Mouse (Mus musculus) limb, embryonic 14.5 days (tissue): ENCODE results near the gene Rbms1. TPM values are rescaled to one million over a fixed set of nuclear protein-coding genes. Genes with fewer than 3 reads are reported as not detected.

ENCODE experiments used
- ATAC-seq: fragments of 200-750 bp; cut with Nextera tagmentation; 2 replicates; pipeline ENCODE4 v1.8.0; 2017; ENCODE audit warnings: low read depth, moderate number of reproducible peaks, moderate TSS enrichment; ENCODE audit not compliant: low FRiP score
- DNase-seq: peaks from one replicate; pipeline ENCODE4 v3.0.0-alpha.2; 2015; ENCODE audit warnings: low spot score
- H3K27ac ChIP-seq: fragments of 300-500 bp; sonication (generic); replicated peaks from 2 replicates; pipeline ENCODE4 v1.5.1; 2014; ENCODE audit warnings: low read depth, mild to moderate bottlenecking, low read length, moderate library complexity, mixed read lengths
- H3K27me3 ChIP-seq: fragments of 300-500 bp; sonication (generic); 2 replicates; pipeline ENCODE4 v1.6.1; 2014; ENCODE audit warnings: low read length, mixed read lengths; ENCODE audit not compliant: control insufficient read depth, insufficient read depth
- H3K36me3 ChIP-seq: fragments of 300-500 bp; sonication (generic); 2 replicates; pipeline ENCODE4 v1.6.1; 2014; ENCODE audit warnings: mild to moderate bottlenecking, low read length, moderate library complexity, mixed read lengths; ENCODE audit not compliant: control insufficient read depth, insufficient read depth
- H3K4me1 ChIP-seq: fragments of 300-500 bp; sonication (generic); 2 replicates; pipeline ENCODE4 v1.6.1; 2014; ENCODE audit warnings: antibody characterized with exemption, low read length, mixed read lengths; ENCODE audit not compliant: control insufficient read depth, insufficient read depth
- H3K4me2 ChIP-seq: fragments of 300-500 bp; sonication (generic); replicated peaks from 2 replicates; pipeline ENCODE4 v1.6.1; 2014; ENCODE audit warnings: low read depth, mild to moderate bottlenecking, low read length, moderate library complexity; ENCODE audit not compliant: severe bottlenecking
- H3K4me3 ChIP-seq: fragments of 300-500 bp; sonication (generic); replicated peaks from 2 replicates; pipeline ENCODE4 v1.5.1; 2014; ENCODE audit warnings: low read length
- H3K9ac ChIP-seq: fragments of 300-500 bp; sonication (generic); 2 replicates; pipeline ENCODE4 v1.6.1; 2014; ENCODE audit warnings: mild to moderate bottlenecking, low read depth, low read length, moderate library complexity; ENCODE audit not compliant: severe bottlenecking
- H3K9me3 ChIP-seq: fragments of 300-500 bp; sonication (generic); 2 replicates; pipeline ENCODE4 v1.6.1; 2016; ENCODE audit warnings: low read length; ENCODE audit not compliant: control insufficient read depth
- POLR2A ChIP-seq: fragments of 200-500 bp; IDR thresholded peaks from 2 replicates; pipeline ENCODE4 v1.8.0; 2012; ENCODE audit warnings: inconsistent platforms, mild to moderate bottlenecking, moderate library complexity, borderline replicate concordance; ENCODE audit not compliant: insufficient read depth, insufficient read length; ENCODE audit errors: extremely low read depth
- WGBS: fragments of 180-500 bp; shearing (Covaris S2); extraction: QIAGEN DNeasy Blood & Tissue Kit; methylation state at CpG from one replicate; pipeline ENCODE4 v1.1.7; 2014; 5-methylcytosine and 5-hydroxymethylcytosine counted together
- polyA plus RNA-seq, 2 experiments: library from polyadenylated mRNA; depleted of rRNA in 1 of 2; stranded (reverse) in 1 of 2; unstranded in 1 of 2; fragments of >200 nt; fragmentation: Nextera tagmentation in 1 of 2; extraction: Ambion mirVana in 1 of 2; gene quantifications; 2 replicates each; pipeline versions ENCODE4 v1.2.1 to v1.2.3; 2012 to 2014

Rbms1 gene
- polyA plus RNA-seq, 2 experiments = 84.9 to 118 TPM

DNA sequence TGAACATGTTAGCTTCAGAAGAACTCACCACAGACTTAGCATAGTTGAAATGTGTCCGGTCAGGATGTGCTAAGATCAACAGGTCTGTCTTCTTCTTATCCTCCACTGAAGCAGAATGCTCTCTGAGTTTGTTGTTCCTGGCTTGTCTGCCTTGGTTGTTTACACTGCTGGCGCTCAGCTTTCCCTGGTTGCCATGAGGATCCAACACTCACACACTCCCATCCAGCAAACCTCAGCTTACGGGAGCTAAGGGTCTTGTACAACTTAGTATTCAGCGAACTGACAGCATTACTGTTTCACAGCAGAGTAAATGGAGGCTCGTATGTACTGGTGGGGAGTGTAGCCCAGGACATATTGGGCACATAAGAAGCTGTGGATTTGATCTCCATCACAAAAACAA is 37.9 kb downstream of the Rbms1 start:
- no peak for TF ChIP-seq POLR2A
- Histone ChIP-seq H3K4me1 (peaks cover 21% of the 10 kb centered on the region), H3K4me3 (no peak overlapping the region), H3K9ac (no peak overlapping the region), H3K36me3 (peaks cover 4% of the 10 kb centered on the region; the same call in 1 of the 2 replicates), H3K27ac (no peak overlapping the region), H3K4me2 (no peak overlapping the region), H3K27me3 (no peaks in the 10 kb centered on the region), H3K9me3 (no peaks in the 10 kb centered on the region)
- peak; percentile 25 for DNase-seq
- 69% methylated on average over 5 of the region's 5 CpGs for WGBS
- ATAC-seq = no peak

DNA sequence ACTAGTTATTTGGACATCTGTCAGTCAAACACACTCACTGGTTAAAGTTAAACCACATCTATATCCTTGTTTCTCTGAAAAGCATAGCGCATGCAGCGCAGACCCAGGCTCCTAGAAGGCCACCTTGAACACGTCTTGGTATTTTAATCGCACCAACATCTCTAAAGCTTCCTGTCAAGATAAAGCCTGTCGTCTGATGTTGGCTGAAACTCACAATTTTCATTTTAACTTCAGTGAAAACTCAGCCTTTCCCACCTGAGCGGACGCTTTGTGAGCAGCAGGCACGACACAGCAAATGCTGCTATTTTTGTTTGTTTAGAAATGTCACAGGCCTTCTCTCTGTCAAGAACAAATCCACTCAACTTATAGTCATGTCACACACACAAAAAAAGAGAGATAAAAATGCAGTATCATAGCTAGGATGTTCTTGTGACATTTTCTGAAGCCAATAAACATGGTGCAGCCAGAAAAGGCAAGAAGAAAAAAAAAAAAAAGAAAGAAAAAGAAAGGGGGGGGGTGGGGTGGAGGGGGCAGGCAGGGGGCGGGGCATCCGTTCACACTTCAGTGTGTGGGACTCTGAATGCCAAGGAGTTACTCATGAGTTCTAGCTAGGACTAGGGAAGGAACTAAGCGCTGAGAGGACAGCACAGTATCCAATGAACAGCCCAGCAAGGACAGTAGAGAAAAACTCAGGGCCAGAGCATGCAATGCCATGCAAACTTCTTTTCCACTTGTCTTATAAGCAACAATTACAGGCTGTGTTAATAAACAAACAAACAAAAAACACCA is 39.0 kb downstream of the Rbms1 start:
- no peak overlapping the region; the same call in 1 of the 2 replicates for H3K27ac ChIP-seq
- H3K36me3 ChIP-seq = peaks cover 4% of the 10 kb centered on the region; the same call in 1 of the 2 replicates
- TF ChIP-seq POLR2A = no peak

DNA sequence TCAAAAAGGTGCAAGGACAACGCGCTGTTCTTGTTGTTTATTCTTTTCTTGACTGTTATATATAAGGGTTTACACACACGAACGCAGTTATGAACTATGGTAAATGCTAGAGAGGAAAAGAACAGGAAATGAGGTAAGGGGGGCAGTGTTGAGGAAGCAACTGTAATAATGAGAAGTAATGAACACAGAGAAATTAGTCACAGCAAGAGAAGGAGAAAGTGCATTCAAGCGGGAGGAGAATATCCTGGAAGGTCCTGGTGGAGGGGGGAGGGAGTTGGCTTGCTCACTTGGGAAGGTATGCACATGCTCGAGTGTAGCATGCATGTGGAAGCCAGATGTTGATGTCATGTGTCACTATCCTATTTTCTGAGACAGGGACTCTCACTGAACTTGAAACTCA is 39.9 kb downstream of the Rbms1 start:
- TF ChIP-seq POLR2A = no peak
- no peak overlapping the region for H3K4me3 ChIP-seq
- peaks cover 4% of the 10 kb centered on the region; the same call in 1 of the 2 replicates for H3K36me3 ChIP-seq
- no peak overlapping the region for H3K4me2 ChIP-seq
- H3K27me3 ChIP-seq = no peaks in the 10 kb centered on the region
- WGBS = 47% methylated on average over 6 of the region's 6 CpGs
- ATAC-seq (no peak), DNase-seq (peak; percentile 38)
- H3K27ac ChIP-seq = no peak overlapping the region; the same call in 1 of the 2 replicates
- H3K9me3 ChIP-seq = no peaks in the 10 kb centered on the region
- no peak overlapping the region for H3K9ac ChIP-seq
- H3K4me1 ChIP-seq = peaks cover 21% of the 10 kb centered on the region

More for the DNA sequence above, 39.0 kb downstream of the Rbms1 start:
- H3K9ac ChIP-seq = no peak overlapping the region
- DNase-seq (no peak), ATAC-seq (no peak)
- no peak overlapping the region for H3K4me2 ChIP-seq
- no peak overlapping the region for H3K4me3 ChIP-seq
- no peaks in the 10 kb centered on the region for H3K27me3 ChIP-seq
- H3K4me1 ChIP-seq = peaks cover 21% of the 10 kb centered on the region
- WGBS = 70% methylated on average over 11 of the region's 11 CpGs
- no peaks in the 10 kb centered on the region for H3K9me3 ChIP-seq

DNA sequence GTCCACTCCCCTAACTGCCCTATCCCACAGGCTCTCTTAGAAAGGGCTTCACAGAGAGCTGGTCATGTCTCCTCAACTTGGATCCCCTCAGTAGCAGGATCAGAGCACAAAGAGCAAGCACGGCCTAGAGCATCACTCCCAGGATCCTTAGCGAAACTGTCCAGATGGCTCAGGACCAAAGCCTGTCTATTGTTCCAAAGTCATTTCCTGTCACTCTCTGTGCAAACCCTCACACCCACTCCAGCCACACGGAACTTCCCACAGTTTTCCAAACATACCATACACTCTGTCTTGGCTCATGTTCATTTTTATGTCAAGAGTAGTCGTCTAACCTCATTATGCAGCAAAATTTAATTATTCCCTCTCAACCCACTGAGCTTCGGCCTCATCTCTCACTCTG is 40.6 kb downstream of the Rbms1 start:
- WGBS = 59% methylated on average over 5 of the region's 5 CpGs
- DNase-seq (no peak), ATAC-seq (no peak)
- Histone ChIP-seq H3K4me3 (no peak overlapping the region), H3K4me1 (peaks cover 21% of the 10 kb centered on the region), H3K4me2 (no peak overlapping the region), H3K9me3 (no peaks in the 10 kb centered on the region), H3K27me3 (no peaks in the 10 kb centered on the region), H3K36me3 (peaks cover 4% of the 10 kb centered on the region; the same call in 1 of the 2 replicates), H3K9ac (no peak overlapping the region), H3K27ac (peak overlapping the region; percentile 52; the same call in 1 of the 2 replicates)
- TF ChIP-seq POLR2A = no peak

DNA sequence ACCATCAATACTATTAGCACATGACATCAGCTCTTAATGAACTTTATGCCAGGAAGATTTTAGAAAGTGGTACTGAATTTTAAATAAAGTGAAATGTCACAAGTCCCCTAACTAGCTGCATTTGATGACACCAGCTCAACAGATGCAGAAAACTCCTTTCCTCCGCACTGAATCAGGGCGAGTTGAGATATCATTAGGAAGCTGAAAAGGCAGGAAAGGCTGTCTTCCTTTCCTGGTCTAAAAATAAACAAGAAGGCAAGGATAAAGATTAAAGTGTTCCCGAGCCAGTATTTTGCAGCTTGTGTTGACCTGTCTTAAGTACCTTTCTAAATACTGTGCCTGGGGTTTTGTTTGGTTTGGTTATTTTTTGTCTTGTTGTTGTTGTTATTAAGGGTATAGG is 42.9 kb downstream of the Rbms1 start:
- 55% methylated on average over 3 of the region's 3 CpGs for WGBS
- Histone ChIP-seq H3K27ac (no peak overlapping the region), H3K4me1 (peaks cover 24% of the 10 kb centered on the region), H3K27me3 (no peaks in the 10 kb centered on the region), H3K9me3 (no peaks in the 10 kb centered on the region), H3K4me2 (no peak overlapping the region), H3K36me3 (peaks cover 4% of the 10 kb centered on the region; the same call in 1 of the 2 replicates), H3K9ac (no peak overlapping the region), H3K4me3 (no peak overlapping the region)
- no peak for TF ChIP-seq POLR2A
- DNase-seq (no peak), ATAC-seq (no peak)
